Mouse (Mus musculus) NIH3T3 (cell line): ENCODE measurements around the gene Gars.

Experiments
- DNase-seq: peaks from one replicate; pipeline ENCODE4 v3.0.0-alpha.2; 2012; ENCODE audit warnings: low read depth

The Gars gene

GRCm38 (mm10) chr6:55093431-55094146 lies 55.8 kb downstream of the Gars start:
- no peak for DNase-seq

GRCm38 (mm10) chr6:55098030-55098429 lies 60.2 kb downstream of the Gars start:
- DNase-seq = peak; percentile 67

- DNase-seq = no peak
Measured at GRCm38 (mm10) chr6:55098603-55099002, 60.8 kb downstream of the Gars start.

GRCm38 (mm10) chr6:55108358-55108757 lies 70.6 kb downstream of the Gars start:
- DNase-seq = peak; percentile 78

GRCm38 (mm10) chr6:55117325-55118109 lies 79.7 kb downstream of the Gars start:
- DNase-seq = no peak

GRCm38 (mm10) chr6:55123056-55123455 lies 85.2 kb downstream of the Gars start:
- peak; percentile 73 for DNase-seq

- DNase-seq = no peak
Measured at GRCm38 (mm10) chr6:55126576-55126975, 88.8 kb downstream of the Gars start.

- no peak for DNase-seq
Measured at GRCm38 (mm10) chr6:55128391-55128790, 90.6 kb downstream of the Gars start.
